ENCODE assay signal across 8 mouse cellular contexts in genomic region chr4:42949051-42949675, GRCm38 (mm10). TPM values are rescaled to one million over a fixed set of nuclear protein-coding genes. Genes with fewer than 3 reads are reported as not detected.
DNase-seq lines count a peak whose midpoint lies in the region; ATAC-seq and TF ChIP-seq lines count a peak whose summit lies in the region.

No protein-coding gene starts in this region.

- H3K9ac ChIP-seq in limb, embryonic 15.5 days: no peak overlapping the region
- H3K9ac ChIP-seq in stomach, embryonic 15.5 days: no peak overlapping the region

- H3K9me3 ChIP-seq in limb, embryonic 15.5 days: no peaks in the 10 kb centered on the region
- no peaks in the 10 kb centered on the region for H3K9me3 ChIP-seq in stomach, embryonic 15.5 days

- H3K27me3 ChIP-seq in spleen, adult 2 months (ENCODE audit: control insufficient read depth, insufficient read depth, low read length): no peaks in the 10 kb centered on the region
- H3K27me3 ChIP-seq in limb, embryonic 15.5 days: peaks cover 12% of the 10 kb centered on the region
- H3K27me3 ChIP-seq in stomach, embryonic 15.5 days (replicated peaks): peaks cover 6% of the 10 kb centered on the region; the same call in 1 of the 2 replicates

- no peak for TF ChIP-seq POLR2A in spleen, adult 2 months (IDR thresholded peaks at IDR 0.05; ENCODE audit: low read depth, low read length)

- WGBS in spleen, adult 2 months: 10% methylated on average over 14 of the region's 14 CpGs
- 6% methylated on average over 14 of the region's 14 CpGs for WGBS in limb, embryonic 15.5 days
- 6% methylated on average over 14 of the region's 14 CpGs for WGBS in stomach, embryonic 15.5 days

- H3K4me1 ChIP-seq in spleen, adult 2 months (ENCODE audit: control insufficient read depth, insufficient read depth, insufficient read length): peaks cover 4% of the 10 kb centered on the region; the same call in 1 of the 2 replicates
- peaks cover 35% of the 10 kb centered on the region for H3K4me1 ChIP-seq in limb, embryonic 15.5 days
- H3K4me1 ChIP-seq in stomach, embryonic 15.5 days: peaks cover 13% of the 10 kb centered on the region; the same call in 1 of the 2 replicates

- no peak overlapping the region for H3K27ac ChIP-seq in spleen, adult 2 months (ENCODE audit: insufficient read depth, low read length)
- no peak overlapping the region for H3K27ac ChIP-seq in limb, embryonic 15.5 days
- no peak overlapping the region for H3K27ac ChIP-seq in stomach, embryonic 15.5 days

- TF ChIP-seq CTCF in spleen, adult 2 months (IDR thresholded peaks at IDR 0.05; ENCODE audit: extremely low read depth, insufficient read depth, insufficient read length, insufficient replicate concordance): no peak

- peak; percentile 17 for DNase-seq in embryo, embryonic 11 days
- DNase-seq in embryo, embryonic 9.5 days (ENCODE audit: extremely low spot score): no peak
- DNase-seq in spleen, adult 2 months (ENCODE audit: low read depth in 1 of 2, low spot score in 2 of 2): no peak
- no peak for DNase-seq in spleen, adult 12 weeks (ENCODE audit: low spot score)
- DNase-seq in adrenal gland, adult (ENCODE audit: inconsistent age in 2 of 2, low spot score in 1 of 2): no peak
- no peak for DNase-seq in right cerebral cortex, postnatal 25 days

- no peak for ATAC-seq in limb, embryonic 15.5 days (ENCODE audit: insufficient number of reproducible peaks, low FRiP score, low TSS enrichment, low read depth)
- no peak for ATAC-seq in stomach, embryonic 15.5 days (ENCODE audit: insufficient read depth, low FRiP score, low read depth)

- H3K4me3 ChIP-seq in spleen, adult 2 months (ENCODE audit: extremely low read depth, insufficient read depth, insufficient read length): peak overlapping the region; percentile 52
- H3K4me3 ChIP-seq in limb, embryonic 15.5 days: peak overlapping the region; percentile 87
- peak overlapping the region; percentile 81 for H3K4me3 ChIP-seq in stomach, embryonic 15.5 days (replicated peaks)

- H3K4me2 ChIP-seq in limb, embryonic 15.5 days: peak overlapping the region; percentile 72
- H3K4me2 ChIP-seq in stomach, embryonic 15.5 days: peak overlapping the region; percentile 76

- H3K36me3 ChIP-seq in spleen, adult 2 months (ENCODE audit: control insufficient read depth, insufficient read depth, low read length): no peaks in the 10 kb centered on the region
- no peaks in the 10 kb centered on the region for H3K36me3 ChIP-seq in limb, embryonic 15.5 days
- H3K36me3 ChIP-seq in stomach, embryonic 15.5 days: no peaks in the 10 kb centered on the region

RNA-seq across cellular contexts. Expression of gene Dnajb5, which starts 0.5 kb away (rescaled TPM):
- polyA plus RNA-seq in spleen, adult 2 months (2012; rRNA removed): 12.2 and 15.1 TPM in 2 replicates
- polyA plus RNA-seq in limb, embryonic 15.5 days (2015; fragmentation: Nextera tagmentation; extraction: Ambion mirVana): 11.2 and 13.5 TPM in 2 replicates
- 7.6 and 9.2 TPM in 2 replicates for polyA plus RNA-seq in stomach, embryonic 15.5 days (2015; fragmentation: Nextera tagmentation; extraction: Ambion mirVana)

RNA-seq across cellular contexts. Expression of gene 1700022I11Rik, which starts 20.2 kb away (rescaled TPM):
- not detected in 2 replicates for polyA plus RNA-seq in spleen, adult 2 months (2012; rRNA removed)
- 0.42 and 0.55 TPM in 2 replicates for polyA plus RNA-seq in limb, embryonic 15.5 days (2015; fragmentation: Nextera tagmentation; extraction: Ambion mirVana)
- 0.43 and 1.7 TPM in 2 replicates for polyA plus RNA-seq in stomach, embryonic 15.5 days (2015; fragmentation: Nextera tagmentation; extraction: Ambion mirVana)

RNA-seq across cellular contexts. Expression of gene Phf24, which starts 32.7 kb away (rescaled TPM):
- 1.1 and 1.5 TPM in 2 replicates for polyA plus RNA-seq in spleen, adult 2 months (2012; rRNA removed)
- 2.0 and 2.2 TPM in 2 replicates for polyA plus RNA-seq in limb, embryonic 15.5 days (2015; fragmentation: Nextera tagmentation; extraction: Ambion mirVana)
- 1.1 and 2.1 TPM in 2 replicates for polyA plus RNA-seq in stomach, embryonic 15.5 days (2015; fragmentation: Nextera tagmentation; extraction: Ambion mirVana)

RNA-seq across cellular contexts. Expression of gene Vcp, which starts 51.1 kb away (rescaled TPM):
- 68.4 and 76.1 TPM in 2 replicates for polyA plus RNA-seq in spleen, adult 2 months (2012; rRNA removed)
- 505 and 519 TPM in 2 replicates for polyA plus RNA-seq in limb, embryonic 15.5 days (2015; fragmentation: Nextera tagmentation; extraction: Ambion mirVana)
- 430 and 514 TPM in 2 replicates for polyA plus RNA-seq in stomach, embryonic 15.5 days (2015; fragmentation: Nextera tagmentation; extraction: Ambion mirVana)
